Mouse (Mus musculus): ENCODE data around the gene Zfp318.

Zfp318 gene

DNA sequence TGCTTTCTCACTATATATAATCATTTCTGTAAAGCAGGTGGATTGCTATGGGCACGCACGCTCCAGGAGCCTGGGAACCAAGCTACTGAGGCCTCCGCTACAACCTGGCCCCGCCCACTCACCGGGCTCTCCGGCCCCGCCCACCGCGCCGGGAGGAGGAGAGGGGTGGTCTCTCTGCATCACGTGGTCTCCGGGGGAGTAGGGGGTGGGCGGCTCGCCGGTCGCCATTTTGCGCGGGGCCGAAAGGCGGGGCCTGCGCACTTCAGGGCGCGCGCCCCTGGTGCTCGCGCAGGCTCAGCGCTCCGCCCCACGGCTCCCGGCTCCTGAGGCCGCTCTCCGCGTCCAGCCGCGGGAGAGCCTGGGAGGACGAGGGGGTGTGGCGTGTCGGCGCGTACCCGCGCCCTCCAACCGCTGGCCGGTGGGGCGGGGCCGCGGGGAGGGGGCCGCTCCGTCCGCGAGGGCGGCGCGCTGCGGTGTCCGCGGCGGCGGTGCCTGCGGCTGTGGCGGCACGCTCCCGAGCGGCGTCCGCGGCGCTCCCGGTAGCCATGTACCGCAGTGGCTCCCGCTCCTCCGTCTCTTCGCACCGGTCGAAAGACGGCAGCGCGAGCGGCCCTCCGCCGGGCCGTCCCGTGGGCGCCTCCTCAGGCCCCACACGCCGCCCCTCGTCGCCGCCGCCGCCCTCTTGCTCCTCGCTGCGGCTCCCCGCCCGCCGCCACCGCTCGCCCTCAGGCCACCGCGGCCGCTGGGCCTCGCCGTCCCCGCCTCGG is at the start of gene Zfp318:
TSS of gene Zfp318 (plus strand) at position 438 of the 767 bp plus-strand sequence.
- peak; percentile 74 for DNase-seq (ENCODE audit: low read depth, low spot score)

DNA sequence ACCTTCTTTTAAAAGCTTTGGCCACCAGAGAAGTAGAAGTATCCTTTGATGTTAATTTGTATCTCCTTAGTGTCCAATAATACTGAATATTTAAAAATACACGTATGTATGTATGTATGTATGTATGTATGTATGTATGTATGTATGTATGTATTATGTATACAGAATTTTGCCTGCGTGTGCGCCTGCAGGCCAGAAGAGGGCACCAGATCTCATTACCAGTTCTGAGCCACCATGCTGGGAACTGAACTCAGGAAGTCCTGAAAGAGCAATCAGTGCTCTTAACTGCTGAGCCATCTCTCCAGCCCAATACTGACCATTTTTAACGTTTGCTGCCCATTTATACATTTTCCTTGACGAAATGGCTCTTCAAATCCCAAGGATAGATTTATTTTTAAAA is 47.1 kb upstream of the Zfp318 start:
- no peak for DNase-seq (ENCODE audit: low read depth, low spot score)

GRCm38 (mm10) chr17:46341208-46341607 is 42.3 kb upstream of the Zfp318 start:
- no peak for DNase-seq (ENCODE audit: low read depth, low spot score)

GRCm38 (mm10) chr17:46351026-46351700 is 32.4 kb upstream of the Zfp318 start:
- DNase-seq (ENCODE audit: low read depth, low spot score): no peak

DNA sequence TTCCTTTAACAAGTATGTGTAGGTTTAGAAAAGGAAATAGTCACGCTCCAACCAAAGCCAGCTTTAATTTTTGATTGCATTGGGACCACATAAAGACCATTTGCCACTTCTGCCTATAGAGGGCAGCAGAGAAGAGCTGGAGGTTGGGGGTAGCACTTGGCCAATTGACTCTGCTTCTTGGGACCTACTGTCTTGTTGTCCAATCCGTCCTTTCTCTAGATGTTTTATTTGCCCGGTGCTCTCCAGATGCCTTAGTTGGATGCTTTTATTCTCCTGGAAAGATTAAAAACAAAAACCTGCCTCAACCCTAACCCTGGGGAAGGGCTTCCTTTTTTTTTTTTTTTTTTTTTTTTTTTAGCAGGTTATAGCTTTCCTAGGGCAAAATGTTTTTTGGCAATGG is 11.7 kb upstream of the Zfp318 start:
- DNase-seq (ENCODE audit: low read depth, low spot score): no peak

GRCm38 (mm10) chr17:46378564-46378963 is 5.0 kb upstream of the Zfp318 start:
- DNase-seq (ENCODE audit: low read depth, low spot score): no peak

GRCm38 (mm10) chr17:46384061-46384801 is 700 bp downstream of the Zfp318 start:
- no peak for DNase-seq (ENCODE audit: low read depth, low spot score)

- no peak for DNase-seq (ENCODE audit: low read depth, low spot score)
These were observed 4.7 kb downstream of the Zfp318 start for GRCm38 (mm10) chr17:46388200-46388599.

GRCm38 (mm10) chr17:46393012-46393411 is 9.5 kb downstream of the Zfp318 start:
- no peak for DNase-seq (ENCODE audit: low read depth, low spot score)

DNA sequence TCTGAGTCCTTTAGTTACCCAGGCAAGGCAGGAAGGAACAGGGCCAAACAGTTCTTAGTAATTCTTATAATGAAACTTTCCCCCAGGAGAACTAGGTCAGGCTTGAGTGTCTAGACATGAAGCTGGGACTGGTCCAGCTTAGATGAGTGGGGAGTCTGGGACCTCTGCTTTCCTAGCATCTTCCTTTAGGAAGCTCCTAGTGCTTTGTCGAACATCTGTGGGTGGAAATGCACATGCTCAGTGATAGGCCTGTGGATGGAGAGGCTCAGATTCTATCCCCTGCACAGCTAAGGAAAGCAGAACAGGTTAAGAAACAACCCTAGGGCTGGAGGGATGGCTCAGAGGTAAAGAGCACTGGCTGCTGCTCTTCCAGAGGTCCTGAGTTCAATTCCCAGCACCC is 11.1 kb downstream of the Zfp318 start:
- DNase-seq (ENCODE audit: low read depth, low spot score): no peak

DNA sequence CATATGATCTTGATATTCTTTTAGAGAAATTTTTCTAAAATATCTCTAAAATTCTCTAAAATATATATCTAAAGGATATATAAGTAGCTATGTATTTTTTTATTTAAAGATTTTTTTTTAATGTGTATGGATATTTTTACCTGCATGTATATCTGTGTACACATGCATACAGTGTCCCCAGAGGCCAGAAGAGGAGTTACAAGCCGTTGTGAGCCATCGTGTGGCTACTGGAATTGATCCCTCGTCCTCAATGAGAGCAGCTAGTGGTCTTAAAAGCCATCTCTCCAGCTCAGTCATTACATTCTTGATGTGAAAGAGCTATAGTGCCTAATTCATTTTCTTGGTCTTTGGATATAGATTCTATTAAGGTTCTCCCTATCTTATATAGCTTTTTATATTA is 24.9 kb downstream of the Zfp318 start:
- no peak for DNase-seq (ENCODE audit: low read depth, low spot score)

- no peak for DNase-seq (ENCODE audit: low read depth, low spot score)
These were observed 35.1 kb downstream of the Zfp318 start for GRCm38 (mm10) chr17:46418628-46419027.

DNA sequence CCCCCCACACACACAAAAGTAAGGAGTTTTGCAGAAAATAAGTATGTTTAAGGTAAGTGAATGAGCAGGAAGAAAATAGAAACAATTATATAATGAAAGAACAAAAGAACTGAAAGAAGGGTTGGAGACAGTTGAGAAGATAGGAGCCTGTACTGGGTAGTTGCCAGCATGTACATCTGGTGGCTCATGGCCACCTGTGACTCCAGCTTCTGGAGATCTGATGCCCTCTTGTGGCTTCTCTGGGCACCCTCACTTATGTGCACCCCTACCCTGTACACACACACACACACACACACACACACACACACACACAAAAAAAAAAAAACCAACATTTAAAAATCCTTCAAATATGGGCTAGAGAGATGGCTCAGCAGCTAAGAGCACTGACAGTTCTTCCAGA is 36.2 kb downstream of the Zfp318 start:
- DNase-seq (ENCODE audit: low read depth, low spot score): no peak

- no peak for DNase-seq (ENCODE audit: low read depth, low spot score)
These were observed 43.0 kb downstream of the Zfp318 start for GRCm38 (mm10) chr17:46426496-46426895.

GRCm38 (mm10) chr17:46428761-46429414 is 45.4 kb downstream of the Zfp318 start, which contains the start of gene Crip3:
Gene Crip3 (plus strand): TSS chr17:46428926.
- no peak for DNase-seq (ENCODE audit: low read depth, low spot score)

GRCm38 (mm10) chr17:46433627-46434026 is 50.1 kb downstream of the Zfp318 start:
- no peak for DNase-seq (ENCODE audit: low read depth, low spot score)

DNA sequence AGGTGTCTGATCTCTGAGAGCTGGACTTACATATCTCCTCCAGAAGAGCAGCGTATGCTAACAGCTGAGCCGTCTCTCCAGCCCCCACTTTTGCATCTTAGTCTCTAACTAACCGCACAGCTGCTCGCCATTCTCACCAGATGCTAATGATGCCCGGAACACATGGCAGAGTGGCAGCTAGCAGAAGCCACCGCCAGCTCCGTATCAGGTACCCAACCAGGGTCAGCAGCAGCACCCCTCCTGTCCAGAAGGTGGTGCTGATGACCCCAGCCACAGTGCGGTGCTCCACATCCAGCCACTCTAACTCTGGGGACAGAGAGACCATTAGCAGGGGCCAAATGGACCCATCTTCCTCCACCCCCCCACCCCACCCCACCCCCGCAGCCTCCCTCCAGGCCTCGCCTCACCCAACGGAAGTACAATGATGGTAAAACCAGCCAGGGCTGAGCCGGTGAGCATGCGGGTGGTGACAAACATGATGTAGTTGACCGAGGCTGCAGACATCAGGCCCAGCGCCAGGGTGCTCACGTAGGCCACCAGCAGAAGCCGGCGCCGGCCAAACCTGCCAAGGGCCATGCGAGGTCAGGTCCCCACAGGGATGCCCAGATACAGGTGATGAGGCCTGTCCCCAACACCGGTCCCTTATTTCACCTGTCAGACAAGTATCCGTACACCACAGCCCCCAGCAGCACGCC is 53.3 kb downstream of the Zfp318 start:
- DNase-seq (ENCODE audit: low read depth, low spot score): no peak

DNA sequence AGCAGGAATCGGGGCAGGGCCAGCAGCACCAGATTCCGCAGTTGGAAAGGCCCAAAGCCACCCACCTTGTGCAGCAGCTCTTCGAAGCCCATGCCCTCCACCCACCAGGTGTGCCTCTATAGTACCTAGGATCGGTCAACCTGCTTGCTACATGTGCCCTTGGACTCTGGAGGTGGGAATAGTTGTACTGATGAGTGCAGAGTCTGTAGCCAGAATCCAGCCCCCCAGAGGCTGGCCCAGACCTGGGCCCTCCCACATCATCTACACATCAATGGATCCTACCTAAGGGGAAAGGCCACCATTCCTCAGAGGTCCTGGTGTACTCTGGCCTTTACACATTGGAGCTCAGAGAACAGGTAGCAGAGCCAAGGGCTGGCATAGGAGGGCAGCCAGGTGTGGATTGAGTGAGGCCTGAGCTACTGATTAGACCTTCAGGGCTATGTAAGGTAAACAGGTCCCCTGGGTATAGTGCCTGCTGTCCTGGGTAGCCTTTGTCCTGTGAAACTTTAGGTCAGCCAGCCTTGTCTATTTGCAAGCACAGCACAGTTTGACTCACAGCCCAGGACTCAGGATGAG is 54.9 kb downstream of the Zfp318 start, which contains the start of gene Slc22a7:
TSS of gene Slc22a7 (minus strand) at position 160 of the 576 bp plus-strand sequence.
- DNase-seq (ENCODE audit: low read depth, low spot score): no peak

DNA sequence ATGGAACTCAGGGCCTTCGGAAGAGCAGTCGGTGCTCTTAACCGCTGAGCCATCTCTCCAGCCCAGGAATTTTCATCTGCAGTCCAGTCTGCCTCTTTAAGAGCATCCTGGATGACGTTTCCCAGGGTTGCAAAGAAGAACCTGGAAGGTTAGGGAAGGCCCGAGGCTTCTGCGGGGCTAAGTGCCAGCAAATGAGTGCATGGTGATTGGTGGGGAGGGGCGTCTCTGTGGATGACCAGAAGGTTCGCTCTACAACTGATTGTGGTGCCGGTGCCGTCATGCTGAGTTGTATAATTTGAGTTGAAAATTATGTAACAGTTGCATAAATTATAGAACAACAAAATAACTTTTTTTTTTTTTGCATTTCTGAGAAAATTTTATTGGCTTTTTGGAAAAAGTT is 55.6 kb downstream of the Zfp318 start:
- DNase-seq (ENCODE audit: low read depth, low spot score): no peak

- no peak for DNase-seq (ENCODE audit: low read depth, low spot score)
These were observed 61.5 kb downstream of the Zfp318 start for GRCm38 (mm10) chr17:46444839-46445579.

All from c-Kit-negative CD71-positive TER-119-positive erythroid progenitor cells, embryonic 14.5 days (primary cell).